Mouse (Mus musculus) embryo, embryonic 11 days (tissue): ENCODE results near the gene F10.
"Not testable (repeated sequence)": the region's sequence is repeated elsewhere in the genome, so short reads cannot be mapped to it uniquely, and the experiment has no call there.

Experiments
- DNase-seq: peaks from one replicate; pipeline ENCODE4 v3.0.0-alpha.2; 2015

The F10 gene

GRCm38 (mm10) chr8:13063112-13063511 is 26.0 kb downstream of the F10 start:
- no peak for DNase-seq

DNA sequence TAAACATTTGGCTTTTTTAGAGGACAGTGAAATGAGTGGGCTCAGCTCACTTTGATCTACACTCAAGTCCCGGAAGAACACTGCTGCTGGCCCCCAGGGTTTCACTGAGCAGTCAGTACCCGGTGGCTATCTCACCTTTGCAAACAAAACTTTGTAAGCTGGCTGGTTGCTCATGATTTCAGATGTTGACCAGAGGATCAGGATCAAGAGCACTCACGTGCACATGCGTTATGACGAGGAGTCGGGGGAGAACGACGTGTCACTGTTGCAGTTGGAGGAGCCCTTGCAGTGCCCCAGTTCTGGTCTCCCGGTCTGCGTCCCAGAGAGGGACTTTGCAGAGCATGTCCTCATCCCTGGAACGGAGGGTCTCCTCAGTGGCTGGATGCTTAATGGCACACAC is 36.1 kb downstream of the F10 start:
- no peak for DNase-seq

DNA sequence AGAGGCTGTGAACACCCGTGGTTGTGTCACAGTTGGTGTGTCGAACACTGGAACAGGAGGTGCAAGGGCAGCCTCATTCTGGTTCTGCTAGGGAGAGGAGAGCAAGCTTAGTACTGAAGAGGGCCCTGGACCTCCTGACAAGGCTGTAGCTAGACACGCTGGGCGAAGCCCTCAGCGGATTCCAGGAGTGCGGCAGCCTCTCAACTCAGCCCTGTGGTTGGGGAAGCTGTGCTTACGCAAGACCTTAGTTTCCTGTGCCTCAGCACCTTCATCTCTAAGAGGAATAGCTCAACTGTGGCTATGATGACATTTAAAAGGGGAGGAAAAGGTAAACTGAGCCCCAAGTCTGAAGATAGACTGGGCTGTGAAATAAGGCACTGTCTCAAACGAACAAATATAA is 37.9 kb downstream of the F10 start:
- DNase-seq, result no peak

- DNase-seq, result not testable (repeated sequence)
These were observed 38.5 kb downstream of the F10 start for GRCm38 (mm10) chr8:13075579-13075978.

DNA sequence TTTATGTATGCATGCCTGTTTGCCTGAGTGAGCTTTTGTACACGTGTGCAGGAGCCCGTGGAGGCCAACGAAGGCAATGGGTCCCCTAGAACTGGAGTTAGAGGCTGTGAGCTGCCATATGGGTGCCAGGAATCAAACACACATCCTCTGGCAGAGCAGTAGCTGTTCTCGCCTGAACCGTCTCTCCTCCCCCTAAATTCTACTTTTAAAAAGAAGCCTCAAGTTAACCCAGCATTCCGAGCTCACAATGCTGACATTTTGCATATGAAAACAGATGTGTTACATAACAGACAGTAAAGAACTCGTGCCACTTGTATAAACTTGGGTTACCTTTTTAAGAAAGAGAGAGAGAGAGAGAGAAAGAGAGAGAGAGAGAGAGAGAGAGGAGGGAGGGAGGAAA is 40.4 kb downstream of the F10 start:
- no peak for DNase-seq

DNA sequence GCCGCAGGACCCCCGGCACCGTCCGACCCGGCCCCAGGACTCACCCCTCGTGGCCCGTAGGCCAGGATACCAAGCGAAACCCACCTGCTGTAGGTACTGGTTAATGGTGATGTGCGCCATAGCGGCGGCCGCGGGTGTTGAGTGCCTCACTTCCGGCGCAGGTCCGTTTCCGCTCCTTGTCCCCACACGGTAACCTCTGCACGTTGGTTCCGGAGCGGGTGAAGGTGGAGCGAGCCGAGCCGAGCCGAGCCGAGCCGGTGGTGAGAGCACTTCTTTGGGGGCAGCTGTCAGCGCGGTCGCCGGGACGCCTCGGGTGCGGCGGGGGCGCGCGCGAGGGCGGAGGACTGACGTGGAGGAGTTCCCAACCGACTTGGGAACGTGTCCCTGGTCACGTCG is 67.6 kb downstream of the F10 start:
- peak; percentile 92 for DNase-seq

- DNase-seq, result peak; percentile 99
These were observed 68.2 kb downstream of the F10 start, which contains the start of the genes Pcid2 and Cul4a for GRCm38 (mm10) chr8:13105087-13105881. Pcid2 (minus strand) TSS chr8:13105459. Cul4a (plus strand) TSS chr8:13105621.

- peak; percentile 53 for DNase-seq
These were observed 68.9 kb downstream of the F10 start for GRCm38 (mm10) chr8:13105908-13106551.
